Mouse (Mus musculus) cerebellum, adult 9-11 months (tissue): ENCODE measurements around the gene Ncam1.

Experiments used
- DNase-seq: peaks from one replicate; pipeline ENCODE4 v3.0.0; 2022

Gene Ncam1

GRCm38 (mm10) chr9:49537814-49538213, 260.9 kb downstream of the Ncam1 start:
- no peak for DNase-seq

- no peak for DNase-seq
Measured at GRCm38 (mm10) chr9:49536593-49536992, 262.1 kb downstream of the Ncam1 start.

GRCm38 (mm10) chr9:49534958-49535357, 263.8 kb downstream of the Ncam1 start:
- DNase-seq = no peak

- no peak for DNase-seq
Measured at GRCm38 (mm10) chr9:49533912-49534491, 264.7 kb downstream of the Ncam1 start.

GRCm38 (mm10) chr9:49533455-49533854, 265.3 kb downstream of the Ncam1 start:
- no peak for DNase-seq

- DNase-seq = no peak
Measured at GRCm38 (mm10) chr9:49531833-49532232, 266.9 kb downstream of the Ncam1 start.

GRCm38 (mm10) chr9:49531257-49531656, 267.5 kb downstream of the Ncam1 start:
- DNase-seq = no peak

GRCm38 (mm10) chr9:49530739-49531138, 268.0 kb downstream of the Ncam1 start:
- DNase-seq = no peak

GRCm38 (mm10) chr9:49529366-49529959, 269.3 kb downstream of the Ncam1 start:
- DNase-seq = no peak

- peak; percentile 23 for DNase-seq
Measured at GRCm38 (mm10) chr9:49528943-49529342, 269.8 kb downstream of the Ncam1 start.

GRCm38 (mm10) chr9:49528026-49528425, 270.7 kb downstream of the Ncam1 start:
- no peak for DNase-seq

- no peak for DNase-seq
Measured at GRCm38 (mm10) chr9:49527340-49527739, 271.4 kb downstream of the Ncam1 start.

- DNase-seq = no peak
Measured at GRCm38 (mm10) chr9:49524721-49525120, 274.0 kb downstream of the Ncam1 start.

GRCm38 (mm10) chr9:49523881-49524280, 274.8 kb downstream of the Ncam1 start:
- DNase-seq = no peak

- DNase-seq = no peak
Measured at GRCm38 (mm10) chr9:49514306-49514705, 284.4 kb downstream of the Ncam1 start.

GRCm38 (mm10) chr9:49510666-49511065, 288.1 kb downstream of the Ncam1 start:
- DNase-seq = no peak

GRCm38 (mm10) chr9:49509628-49510027, 289.1 kb downstream of the Ncam1 start:
- no peak for DNase-seq

- no peak for DNase-seq
Measured at GRCm38 (mm10) chr9:49509094-49509493, 289.6 kb downstream of the Ncam1 start.

- DNase-seq = no peak
Measured at GRCm38 (mm10) chr9:49507829-49508585, 290.7 kb downstream of the Ncam1 start.

GRCm38 (mm10) chr9:49504658-49505057, 294.1 kb downstream of the Ncam1 start:
- no peak for DNase-seq

GRCm38 (mm10) chr9:49502245-49502644, 296.5 kb downstream of the Ncam1 start:
- DNase-seq = no peak

GRCm38 (mm10) chr9:49499878-49500277, 298.8 kb downstream of the Ncam1 start:
- DNase-seq = no peak

GRCm38 (mm10) chr9:49493979-49494649, 304.6 kb downstream of the Ncam1 start:
- DNase-seq = peak; percentile 60

- DNase-seq = no peak
Measured at GRCm38 (mm10) chr9:49490609-49491008, 308.1 kb downstream of the Ncam1 start.
